ENCODE assay signal across 34 mouse cellular contexts in genomic region chr4:107036985-107037384, GRCm38 (mm10). TPM values are rescaled to one million over a fixed set of nuclear protein-coding genes. Genes with fewer than 3 reads are reported as not detected.
A peak's percentile ranks its signal among the peaks of the same experiment; 100 is the strongest.
DNase-seq lines count a peak whose midpoint lies in the region; ATAC-seq and TF ChIP-seq lines count a peak whose summit lies in the region.
"Had no signal": no experiment of that assay in that cellular context is flagged by ENCODE, and none has a peak within 500 bp of the region (broad histone marks: within the 10 kb centered on the region; RNA-seq: fewer than 3 reads in every experiment).

No protein-coding gene starts in this region.

- 95% methylated on average over 2 of the region's 2 CpGs for WGBS in heart, embryonic 14.5 days
- WGBS in liver, embryonic 14.5 days (ENCODE audit: insufficient replicate concordance), result 90% methylated on average over 2 of the region's 2 CpGs
- 93% methylated on average over 2 of the region's 2 CpGs for WGBS in liver, embryonic 11.5 days
- 91% methylated on average over 2 of the region's 2 CpGs for WGBS in stomach, postnatal 0 days

- peaks cover 5 to 8% of the 10 kb centered on the region in 2 experiments; a peak in 2 of 4 replicates for H3K4me1 ChIP-seq in heart, embryonic 14.5 days (ENCODE audit: control insufficient read depth in 2 of 2, insufficient read depth in 2 of 2, low read length in 2 of 2)
- no peaks in the 10 kb centered on the region for H3K4me1 ChIP-seq in liver, embryonic 14.5 days (replicated peaks; ENCODE audit: control insufficient read depth in 2 of 2, insufficient read depth in 2 of 2, low read length in 1 of 2)
- no peaks in the 10 kb centered on the region for H3K4me1 ChIP-seq in liver, embryonic 11.5 days (replicated peaks; ENCODE audit: control insufficient read depth, insufficient read depth, low read length)
- H3K4me1 ChIP-seq in testis, adult 2 months (ENCODE audit: control insufficient read depth, insufficient read depth, low read length), result no peaks in the 10 kb centered on the region
- no peaks in the 10 kb centered on the region for H3K4me1 ChIP-seq in stomach, postnatal 0 days (replicated peaks; ENCODE audit: control insufficient read depth, insufficient read depth)
- H3K4me1 ChIP-seq: limb, embryonic 10.5 days; limb, embryonic 15.5 days had no signal

- no peak for DNase-seq in heart, adult 11 months
- DNase-seq in liver, embryonic 14.5 days (ENCODE audit: low read depth in 3 of 3, low spot score in 3 of 3), result no peak
- no peak for DNase-seq in liver, embryonic 11.5 days (ENCODE audit: low spot score)
- DNase-seq in testis, postnatal 10 days (ENCODE audit: low spot score), result no peak
- DNase-seq in stomach, postnatal 0 days (ENCODE audit: low spot score), result peak; percentile 36
- no peak for DNase-seq in urinary bladder, postnatal 14 days (ENCODE audit: low spot score)
- DNase-seq: adrenal gland, adult 2 months; adrenal gland, postnatal 36 days; cerebellum, adult 18-20 months; gastrocnemius, postnatal 25 days; heart, adult 18-20 months; heart, postnatal 4 days; kidney, adult 9 months; kidney, postnatal 36 days; thymus, adult 18-20 months; thymus, postnatal 25 days had no signal

- H3K4me3 ChIP-seq in heart, embryonic 14.5 days (ENCODE audit: control insufficient read depth in 1 of 2, insufficient read depth in 1 of 2, low read depth in 1 of 2, low read length in 2 of 2), result no peak overlapping the region
- H3K4me3 ChIP-seq in liver, embryonic 14.5 days (ENCODE audit: insufficient read depth in 1 of 2, low read depth in 2 of 2, low read length in 2 of 2), result no peak overlapping the region
- H3K4me3 ChIP-seq in liver, embryonic 11.5 days (ENCODE audit: low read depth, low read length), result no peak overlapping the region
- H3K4me3 ChIP-seq in testis, adult 2 months (ENCODE audit: control insufficient read depth, low read depth, low read length), result peak overlapping the region; percentile 65
- no peak overlapping the region for H3K4me3 ChIP-seq in stomach, postnatal 0 days (ENCODE audit: low read depth, low read length)
- H3K4me3 ChIP-seq: erythroblast, embryonic 14.5 days; forebrain, embryonic 13.5 days; hindbrain, embryonic 13.5 days; layer of hippocampus, adult 2 months; limb, embryonic 10.5 days; limb, embryonic 15.5 days; neural tube, embryonic 13.5 days had no signal

- H3K36me3 ChIP-seq in heart, embryonic 14.5 days (ENCODE audit: control insufficient read depth, insufficient read depth, low read length), result peaks cover 94% of the 10 kb centered on the region
- peaks cover 51% of the 10 kb centered on the region for H3K36me3 ChIP-seq in liver, embryonic 14.5 days (replicated peaks; ENCODE audit: control insufficient read depth, insufficient read depth, low read depth)
- H3K36me3 ChIP-seq in liver, embryonic 11.5 days (ENCODE audit: control insufficient read depth, insufficient read depth, low read length), result peaks cover 25% of the 10 kb centered on the region; the same call in 1 of the 2 replicates
- H3K36me3 ChIP-seq in testis, adult 2 months (ENCODE audit: control insufficient read depth, insufficient read depth, low read length), result no peaks in the 10 kb centered on the region
- peaks cover 17% of the 10 kb centered on the region for H3K36me3 ChIP-seq in stomach, postnatal 0 days (ENCODE audit: control insufficient read depth, insufficient read depth, low read length)

- no peak overlapping the region for H3K4me2 ChIP-seq in heart, embryonic 14.5 days (ENCODE audit: low read length)
- H3K4me2 ChIP-seq in liver, embryonic 14.5 days (ENCODE audit: low read depth), result no peak overlapping the region
- no peak overlapping the region for H3K4me2 ChIP-seq in liver, embryonic 11.5 days
- H3K4me2 ChIP-seq in stomach, postnatal 0 days (replicated peaks; ENCODE audit: low read depth), result no peak overlapping the region
- H3K4me2 ChIP-seq: forebrain, embryonic 13.5 days; heart, embryonic 11.5 days; hindbrain, embryonic 13.5 days; limb, embryonic 15.5 days; neural tube, embryonic 13.5 days had no signal

- 0 out of 2 replicates have a peak, but pooled peaks have one; percentile 36 for ATAC-seq in heart, embryonic 14.5 days (ENCODE audit: insufficient number of reproducible peaks, insufficient read depth, low FRiP score, low read depth)
- ATAC-seq in liver, embryonic 14.5 days (ENCODE audit: insufficient read depth), result no peak
- ATAC-seq in liver, embryonic 11.5 days (replicated peaks; ENCODE audit: low FRiP score), result no peak
- ATAC-seq in stomach, postnatal 0 days (ENCODE audit: low FRiP score, low TSS enrichment), result peak; percentile 74; the same call in 1 of the 2 replicates
- ATAC-seq: activated CD4-positive, CD25-positive, alpha-beta regulatory T cell, adult 4 months; CD4-positive, CD25-positive, alpha-beta regulatory T cell, adult 4 months; forebrain, embryonic 13.5 days; inflammation-experienced regulatory T-cells, adult 6 months had no signal

- H3K27ac ChIP-seq in heart, embryonic 14.5 days (replicated peaks in 1 of 2; ENCODE audit: control insufficient read depth in 1 of 2, insufficient read depth in 1 of 2, low read depth in 2 of 2, low read length in 2 of 2), result no peak overlapping the region
- H3K27ac ChIP-seq in liver, embryonic 14.5 days, result no peak overlapping the region
- H3K27ac ChIP-seq in liver, embryonic 11.5 days (ENCODE audit: low read depth, low read length), result no peak overlapping the region
- no peak overlapping the region for H3K27ac ChIP-seq in testis, adult 2 months (ENCODE audit: control insufficient read depth, insufficient read depth, low read depth, low read length)
- H3K27ac ChIP-seq in stomach, postnatal 0 days (replicated peaks), result no peak overlapping the region
- H3K27ac ChIP-seq: forebrain, embryonic 13.5 days; limb, embryonic 10.5 days; limb, embryonic 15.5 days; macrophage; neural tube, embryonic 13.5 days had no signal

- H3K9ac ChIP-seq in heart, embryonic 14.5 days (ENCODE audit: low read length), result no peak overlapping the region
- no peak overlapping the region for H3K9ac ChIP-seq in liver, embryonic 14.5 days (replicated peaks)
- H3K9ac ChIP-seq in liver, embryonic 11.5 days (ENCODE audit: low read depth, low read length), result no peak overlapping the region
- H3K9ac ChIP-seq in stomach, postnatal 0 days (ENCODE audit: low read length), result no peak overlapping the region
- H3K9ac ChIP-seq: forebrain, embryonic 13.5 days; hindbrain, embryonic 13.5 days; limb, embryonic 15.5 days; neural tube, embryonic 13.5 days had no signal

- no peak for TF ChIP-seq POLR2A in testis, adult 2 months (IDR thresholded peaks at IDR 0.05; ENCODE audit: control insufficient read depth, low read depth, low read length)

- no peak for TF ChIP-seq EP300 in liver, embryonic 14.5 days (IDR thresholded peaks at IDR 0.05; ENCODE audit: low read depth)
- no peak for TF ChIP-seq EP300 in stomach, postnatal 0 days (optimal IDR thresholded peaks at IDR 0.05)

- no peaks in the 10 kb centered on the region for H3K27me3 ChIP-seq in heart, embryonic 14.5 days (ENCODE audit: control insufficient read depth, insufficient read depth, low read length)
- no peaks in the 10 kb centered on the region for H3K27me3 ChIP-seq in liver, embryonic 14.5 days (ENCODE audit: control insufficient read depth, insufficient read depth, low read length)
- H3K27me3 ChIP-seq in liver, embryonic 11.5 days (replicated peaks; ENCODE audit: control insufficient read depth, insufficient read depth, low read length), result no peaks in the 10 kb centered on the region
- no peaks in the 10 kb centered on the region for H3K27me3 ChIP-seq in testis, adult 2 months (ENCODE audit: control insufficient read depth, insufficient read depth, low read length)
- H3K27me3 ChIP-seq in stomach, postnatal 0 days (ENCODE audit: control insufficient read depth, insufficient read depth, low read length), result no peaks in the 10 kb centered on the region
- H3K27me3 ChIP-seq: forebrain, embryonic 13.5 days; hindbrain, embryonic 13.5 days; limb, embryonic 15.5 days; neural tube, embryonic 13.5 days had no signal

- 0 out of 2 replicates have a peak, but pooled peaks have one; percentile 16 for TF ChIP-seq CTCF in liver, embryonic 14.5 days (IDR thresholded peaks at IDR 0.05; ENCODE audit: low read depth)
- no peak for TF ChIP-seq CTCF in testis, adult 2 months (IDR thresholded peaks at IDR 0.05; ENCODE audit: control insufficient read depth, insufficient read depth, insufficient replicate concordance, low read depth, low read length)
- TF ChIP-seq CTCF in stomach, postnatal 0 days (IDR thresholded peaks at IDR 0.05; ENCODE audit: low read depth), result peak; percentile 59

- no peaks in the 10 kb centered on the region for H3K9me3 ChIP-seq in heart, embryonic 14.5 days (ENCODE audit: control insufficient read depth, low read length)
- H3K9me3 ChIP-seq in liver, embryonic 14.5 days (ENCODE audit: control insufficient read depth, low read length), result no peaks in the 10 kb centered on the region
- H3K9me3 ChIP-seq in liver, embryonic 11.5 days (ENCODE audit: control insufficient read depth, low read length), result no peaks in the 10 kb centered on the region
- no peaks in the 10 kb centered on the region for H3K9me3 ChIP-seq in stomach, postnatal 0 days (ENCODE audit: control insufficient read depth, low read length)
- H3K9me3 ChIP-seq: forebrain, embryonic 13.5 days; hindbrain, embryonic 13.5 days; limb, embryonic 10.5 days; limb, embryonic 15.5 days; neural tube, embryonic 13.5 days had no signal

RNA-seq across cellular contexts. Expression of gene Mrpl37, which starts 29.7 kb away (rescaled TPM):
- polyA plus RNA-seq in heart, embryonic 14.5 days (2014; fragmentation: Nextera tagmentation; extraction: Ambion mirVana), result 98.4 and 103 TPM in 2 replicates
- polyA plus RNA-seq in liver, embryonic 14.5 days (2012; rRNA removed), result 36.4 and 38.8 TPM in 2 replicates
- polyA plus RNA-seq in liver, embryonic 14.5 days (2014; fragmentation: Nextera tagmentation; extraction: Ambion mirVana), result 57.9 and 65.4 TPM in 2 replicates
- polyA plus RNA-seq in liver, embryonic 11.5 days (2014; fragmentation: Nextera tagmentation; extraction: Ambion mirVana), result 122 and 128 TPM in 2 replicates
- 73.8 and 74.4 TPM in 2 replicates for polyA plus RNA-seq in testis, adult 2 months (2012; rRNA removed)
- polyA plus RNA-seq in stomach, postnatal 0 days (2015; fragmentation: Nextera tagmentation; extraction: Ambion mirVana), result 52.6 and 54.6 TPM in 2 replicates

RNA-seq across cellular contexts. Expression of gene Cyb5rl, which starts 29.8 kb away (rescaled TPM):
- polyA plus RNA-seq in heart, embryonic 14.5 days (2014; fragmentation: Nextera tagmentation; extraction: Ambion mirVana), result 1.7 and 5.1 TPM in 2 replicates
- polyA plus RNA-seq in liver, embryonic 14.5 days (2012; rRNA removed), result 1.7 and 1.9 TPM in 2 replicates
- 1.2 and 2.0 TPM in 2 replicates for polyA plus RNA-seq in liver, embryonic 14.5 days (2014; fragmentation: Nextera tagmentation; extraction: Ambion mirVana)
- polyA plus RNA-seq in liver, embryonic 11.5 days (2014; fragmentation: Nextera tagmentation; extraction: Ambion mirVana), result 5.7 and 5.9 TPM in 2 replicates
- polyA plus RNA-seq in testis, adult 2 months (2012; rRNA removed), result 5.7 and 7.2 TPM in 2 replicates
- polyA plus RNA-seq in stomach, postnatal 0 days (2015; fragmentation: Nextera tagmentation; extraction: Ambion mirVana), result 5.6 and 6.2 TPM in 2 replicates

RNA-seq across cellular contexts. Expression of gene Cdcp2, which starts 59.7 kb away (rescaled TPM):
- polyA plus RNA-seq in heart, embryonic 14.5 days (2014; fragmentation: Nextera tagmentation; extraction: Ambion mirVana), result not detected in 2 replicates
- not detected in 2 replicates for polyA plus RNA-seq in liver, embryonic 14.5 days (2012; rRNA removed)
- polyA plus RNA-seq in liver, embryonic 14.5 days (2014; fragmentation: Nextera tagmentation; extraction: Ambion mirVana), result not detected in 2 replicates
- not detected in 2 replicates for polyA plus RNA-seq in liver, embryonic 11.5 days (2014; fragmentation: Nextera tagmentation; extraction: Ambion mirVana)
- polyA plus RNA-seq in testis, adult 2 months (2012; rRNA removed), result not detected in 2 replicates
- not detected in 2 replicates for polyA plus RNA-seq in stomach, postnatal 0 days (2015; fragmentation: Nextera tagmentation; extraction: Ambion mirVana)
- polyA plus RNA-seq: activated CD4-positive, CD25-positive, alpha-beta regulatory T cell, adult 4 months; CD4-positive, CD25-positive, alpha-beta regulatory T cell, adult 4 months; cortical plate, adult 2 months; forebrain, embryonic 13.5 days; heart, embryonic 11.5 days; heart, postnatal 0 days; inflammation-experienced regulatory T-cells, adult 6 months; limb, embryonic 10.5 days; limb, embryonic 15.5 days; liver, embryonic 16.5 days; lung, embryonic 16.5 days; macrophage; neural tube, embryonic 13.5 days had no signal

Comparison
In these comparisons a context has a peak if more than half of its experiments do, and no peak if none do; other contexts are left out.
1. ATAC-seq: peak in heart, embryonic 14.5 days (single experiment) and stomach, postnatal 0 days (single experiment); none in liver, embryonic 14.5 days (single experiment) and liver, embryonic 11.5 days (single experiment).